Comparison of ENCODE assay signal across 1 mouse cellular context in the genomic region with DNA sequence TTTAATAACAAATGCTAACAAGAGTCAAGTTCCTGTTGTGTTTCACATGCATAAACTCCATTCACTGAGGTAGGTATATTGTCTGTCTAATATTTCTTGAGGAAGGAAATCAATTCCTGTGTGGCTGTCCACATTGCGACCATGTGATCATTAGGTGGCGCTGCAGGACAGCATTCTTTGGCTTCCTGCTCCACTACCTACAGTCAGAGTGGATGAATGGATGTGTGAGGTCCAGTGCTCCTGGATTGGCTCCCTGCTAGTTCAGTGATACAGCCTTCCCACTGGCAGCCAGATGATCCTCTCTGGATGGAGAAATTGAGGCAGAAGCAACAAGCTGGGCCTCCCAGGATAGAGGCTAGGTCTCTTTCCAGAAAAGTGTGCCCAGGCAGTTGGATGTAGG.
TF ChIP-seq lines count a peak whose summit lies in the region.

No protein-coding gene starts in this region.

TF ChIP-seq in CH12.LX, 34 proteins besides CTCF, POLR2A, EP300 and RAD21 (continued from another document):
- no peak for TF ChIP-seq ETS1 (conservative IDR thresholded peaks at IDR 0.05; ENCODE audit: low read depth, low read length)
- no peak for TF ChIP-seq BHLHE40 (IDR thresholded peaks at IDR 0.05; ENCODE audit: low read depth, low read length)
- TF ChIP-seq GABPA (IDR thresholded peaks at IDR 0.05; ENCODE audit: insufficient replicate concordance, low read depth, low read length) = no peak
- no peak for TF ChIP-seq SIN3A (IDR thresholded peaks at IDR 0.05; ENCODE audit: low read length)
